Mouse (Mus musculus): ENCODE data around the gene Rcor3.

DNA sequence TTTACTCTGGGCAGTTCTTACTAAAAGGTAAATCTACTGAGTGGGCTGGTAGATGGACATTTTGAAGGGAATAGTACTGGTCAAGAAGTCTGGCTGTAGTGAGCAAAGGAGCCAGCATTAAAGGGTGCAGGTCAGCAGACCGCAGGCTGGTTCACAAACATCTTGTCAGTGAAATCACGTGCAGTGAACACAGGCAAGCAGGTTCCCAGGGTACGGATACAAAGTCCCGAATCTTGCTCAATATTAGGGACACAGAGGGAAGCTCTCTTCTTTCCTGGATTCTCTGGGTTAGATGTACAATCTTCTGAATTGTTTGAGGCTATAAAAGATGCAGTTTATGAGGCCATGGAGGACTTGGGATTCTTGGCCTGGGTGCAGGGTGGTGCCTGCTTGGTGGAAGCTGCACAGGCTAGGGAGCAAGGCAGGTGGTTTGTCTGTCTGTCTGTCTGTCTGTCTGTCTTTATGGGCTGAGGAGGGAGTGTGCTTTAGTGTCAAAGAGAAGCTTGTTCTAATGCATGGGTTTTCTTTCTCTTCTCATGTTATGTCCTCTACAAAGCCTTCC lies 43.9 kb upstream of the Rcor3 start:
- TF ChIP-seq CTCF (IDR thresholded peaks at IDR 0.05; ENCODE audit: low read depth), result no peak
- TF ChIP-seq EP300 (IDR thresholded peaks at IDR 0.05; ENCODE audit: low read depth), result no peak

All from liver, postnatal 0 days (tissue).